28 mouse cellular contexts compared by ENCODE assay signal in the genomic region with DNA sequence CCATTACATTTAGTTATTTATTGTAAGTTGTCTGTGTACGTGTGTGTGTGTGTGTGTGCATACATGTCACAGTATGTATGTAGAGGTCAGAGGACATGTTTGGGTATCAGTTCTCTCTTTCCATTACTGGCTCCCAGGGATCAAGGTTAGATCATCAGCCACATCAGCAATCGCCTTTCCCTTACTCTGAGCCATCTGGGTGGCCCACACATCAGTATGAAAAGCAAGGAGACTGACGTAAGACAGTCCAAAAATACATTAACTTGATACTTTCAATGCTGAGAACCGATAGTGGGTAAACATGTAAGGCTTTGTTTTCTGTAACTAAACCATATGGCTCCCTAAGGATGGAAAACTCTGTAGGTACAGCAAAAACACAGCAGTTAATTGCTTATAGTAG. TPM values are rescaled to one million over a fixed set of nuclear protein-coding genes. Genes with fewer than 3 reads are reported as not detected.
DNase-seq lines count a peak whose midpoint lies in the region; TF ChIP-seq lines count a peak whose summit lies in the region.
"Had no signal": no experiment of that assay in that cellular context is flagged by ENCODE, and none has a peak within 500 bp of the region (broad histone marks: within the 10 kb centered on the region; RNA-seq: fewer than 3 reads in every experiment).

No protein-coding gene starts in this region.

- no peak for DNase-seq in gastrocnemius, adult 2 months
- DNase-seq in gastrocnemius, postnatal 10 days = no peak
- no peak for DNase-seq in spleen, adult 2 months (ENCODE audit: low read depth in 1 of 2, low spot score in 2 of 2)
- no peak for DNase-seq in spleen, postnatal 4 days (ENCODE audit: low spot score in 2 of 2)
- peak; percentile 45 for DNase-seq in splenic B cell, adult 2 months (ENCODE audit: low read depth, low spot score)
- no peak for DNase-seq in urinary bladder, postnatal 25 days (ENCODE audit: low spot score)
- DNase-seq in neural tube, embryonic 10.5 days (ENCODE audit: extremely low spot score, low spot score) = no peak
- DNase-seq: adrenal gland, postnatal 10 days; adrenal gland, postnatal 36 days; cerebellum, adult 11-12 months; cerebellum, adult 8-10 months; cerebellum, postnatal 10 days; cerebellum, postnatal 36 days; embryo, embryonic 11 days; gastrocnemius, postnatal 36 days; heart, adult 18-20 months; heart, postnatal 36 days; kidney, adult 11 months had no signal

- TF ChIP-seq POLR2A in spleen, adult 2 months (IDR thresholded peaks at IDR 0.05; ENCODE audit: low read depth, low read length) = no peak

- H3K4me3 ChIP-seq in gastrocnemius, adult 2 months = no peak overlapping the region
- no peak overlapping the region for H3K4me3 ChIP-seq in spleen, adult 2 months (ENCODE audit: extremely low read depth, insufficient read depth, insufficient read length)
- no peak overlapping the region for H3K4me3 ChIP-seq in brown adipose tissue, adult 24 weeks (ENCODE audit: insufficient read depth, low read depth, low read length)
- H3K4me3 ChIP-seq: embryonic facial prominence, embryonic 10.5 days; embryonic facial prominence, embryonic 13.5 days; erythroblast, embryonic 14.5 days; forebrain, embryonic 12.5 days; forebrain, embryonic 15.5 days; heart, embryonic 10.5 days; hindbrain, embryonic 10.5 days; hindbrain, embryonic 13.5 days; intestine, embryonic 15.5 days had no signal

- intact Hi-C loops in gastrocnemius, adult 2 months (cut with DNase I) = no loop called here

- H3K27me3 ChIP-seq in spleen, adult 2 months (ENCODE audit: control insufficient read depth, insufficient read depth, low read length) = no peaks in the 10 kb centered on the region
- no peaks in the 10 kb centered on the region for H3K27me3 ChIP-seq in splenic B cell, adult 2 months (ENCODE audit: control insufficient read depth, insufficient read depth, low read length, poor library complexity, severe bottlenecking)
- H3K27me3 ChIP-seq: embryonic facial prominence, embryonic 13.5 days; forebrain, embryonic 12.5 days; forebrain, embryonic 15.5 days; hindbrain, embryonic 13.5 days; intestine, embryonic 15.5 days had no signal

- H3K36me3 ChIP-seq in spleen, adult 2 months (ENCODE audit: control insufficient read depth, insufficient read depth, low read length) = no peaks in the 10 kb centered on the region
- H3K36me3 ChIP-seq in splenic B cell, adult 2 months (ENCODE audit: control insufficient read depth, insufficient read depth, low read length, poor library complexity, severe bottlenecking) = no peaks in the 10 kb centered on the region
- H3K36me3 ChIP-seq: embryonic facial prominence, embryonic 10.5 days; embryonic facial prominence, embryonic 13.5 days; forebrain, embryonic 12.5 days; forebrain, embryonic 15.5 days; heart, embryonic 10.5 days; hindbrain, embryonic 10.5 days; hindbrain, embryonic 13.5 days; intestine, embryonic 15.5 days had no signal

- TF ChIP-seq CTCF in gastrocnemius, adult 2 months (IDR thresholded peaks at IDR 0.05) = no peak
- TF ChIP-seq CTCF in spleen, adult 2 months (IDR thresholded peaks at IDR 0.05; ENCODE audit: extremely low read depth, insufficient read depth, insufficient read length, insufficient replicate concordance) = no peak

- 78% methylated on average over 4 of the region's 4 CpGs for WGBS in spleen, adult 2 months

- peaks cover 13% of the 10 kb centered on the region for H3K4me1 ChIP-seq in spleen, adult 2 months (ENCODE audit: control insufficient read depth, insufficient read depth, insufficient read length)
- peaks cover 6% of the 10 kb centered on the region; the same call in 1 of the 2 replicates for H3K4me1 ChIP-seq in brown adipose tissue, adult 24 weeks (ENCODE audit: control insufficient read depth, insufficient read depth, insufficient read length, low read length)
- H3K4me1 ChIP-seq: forebrain, embryonic 12.5 days; forebrain, embryonic 15.5 days; intestine, embryonic 15.5 days had no signal

- peak overlapping the region; percentile 74 for H3K27ac ChIP-seq in gastrocnemius, adult 2 months
- peak overlapping the region; percentile 55; the same call in 1 of the 2 replicates for H3K27ac ChIP-seq in spleen, adult 2 months (ENCODE audit: insufficient read depth, low read length)
- 0 out of 2 replicates have a peak overlapping the region, but pooled peaks have one; percentile 27 for H3K27ac ChIP-seq in brown adipose tissue, adult 24 weeks (replicated peaks; ENCODE audit: low read depth, low read length)
- H3K27ac ChIP-seq: embryonic facial prominence, embryonic 10.5 days; embryonic facial prominence, embryonic 13.5 days; forebrain, embryonic 12.5 days; forebrain, embryonic 15.5 days; heart, embryonic 10.5 days; hindbrain, embryonic 10.5 days; hindbrain, embryonic 13.5 days; intestine, embryonic 15.5 days had no signal

RNA-seq across cellular contexts. Expression of a gene that starts 54.7 kb away (rescaled TPM):
- 10 to 100 TPM; 46.4 to 46.9 TPM for total RNA-seq in gastrocnemius, adult 2 months (2021)
- total RNA-seq in gastrocnemius, postnatal 10 days (2021) = 10 to 100 TPM; 35.5 to 36.8 TPM
- polyA plus RNA-seq in spleen, adult 2 months (2012; rRNA removed) = 16.8 and 24.1 TPM in 2 replicates
- polyA plus RNA-seq in brown adipose tissue, adult 24 weeks (2012; ENCODE audit: insufficient read depth, insufficient read length, missing spikeins) = 5.6 and 7.8 TPM in 2 replicates
